Mouse (Mus musculus) heart, postnatal 10 days (tissue): ENCODE measurements at regions not wholly inside any gene's neighbourhood (a gene's known extent, or its start where the extent isn't known, plus 50 kb on each side); places are given as distances from the start of the nearest gene placed in this dataset.
A peak's percentile ranks its signal among the peaks of the same experiment; 100 is the strongest.

Experiments used
- DNase-seq, 2 experiments: peaks; one replicate each; pipeline ENCODE4 v3.0.0; 2021
- intact Hi-C: fragments of 180-260 bp; cut with DNase I; formaldehyde crosslinking; loops from one replicate; pipeline ENCODE4 v1.15.1; 2025

GRCm38 (mm10) chr15:96776476-96777075 lies 77.0 kb upstream of the Slc38a2 start:
- DNase-seq = no peak
- intact Hi-C loops = no loop called here

GRCm38 (mm10) chr15:96775129-96775528 lies 75.6 kb upstream of the Slc38a2 start:
- intact Hi-C loops = loop anchor here (2.0 kb wide), 1 partner anchor 16 kb away; no protein-coding TSS in a partner anchor
- DNase-seq = no peak

GRCm38 (mm10) chr15:96774664-96775063 lies 75.1 kb upstream of the Slc38a2 start:
- no peak for DNase-seq
- intact Hi-C loops = loop anchor here (2.0 kb wide), 1 partner anchor 16 kb away; no protein-coding TSS in a partner anchor

- peak; percentile 61 to 75 for DNase-seq
- intact Hi-C loops = loop anchor here (1.0 to 2.0 kb wide), 2 partner anchors 17 to 22 kb away; no protein-coding TSS in a partner anchor
Measured at GRCm38 (mm10) chr15:96773656-96774055, 74.1 kb upstream of the Slc38a2 start.

- no peak for DNase-seq
- intact Hi-C loops = loop anchor here (1.0 kb wide), 1 partner anchor 21 kb away; no protein-coding TSS in a partner anchor
Measured at GRCm38 (mm10) chr15:96772701-96773100, 73.2 kb upstream of the Slc38a2 start.

GRCm38 (mm10) chr15:96770786-96771185 lies 71.3 kb upstream of the Slc38a2 start:
- DNase-seq = no peak
- intact Hi-C loops = no loop called here

- intact Hi-C loops = no loop called here
- no peak for DNase-seq
Measured at GRCm38 (mm10) chr15:96770299-96770698, 70.8 kb upstream of the Slc38a2 start.

GRCm38 (mm10) chr15:96769751-96770150 lies 70.2 kb upstream of the Slc38a2 start:
- intact Hi-C loops = no loop called here
- peak; percentile 69 to 71 for DNase-seq

GRCm38 (mm10) chr15:96768301-96768993 lies 68.9 kb upstream of the Slc38a2 start:
- DNase-seq = peak in 1 of 2 experiments; percentile 62

GRCm38 (mm10) chr15:96767188-96767587 lies 67.7 kb upstream of the Slc38a2 start:
- intact Hi-C loops = no loop called here
- DNase-seq = no peak

More at GRCm38 (mm10) chr15:96768301-96768993, 68.9 kb upstream of the Slc38a2 start:
- intact Hi-C loops = no loop called here

GRCm38 (mm10) chr15:96766238-96766637 lies 66.7 kb upstream of the Slc38a2 start:
- no peak for DNase-seq
- intact Hi-C loops = no loop called here

- intact Hi-C loops = no loop called here
- DNase-seq = no peak
Measured at GRCm38 (mm10) chr15:96763611-96764010, 64.1 kb upstream of the Slc38a2 start.

GRCm38 (mm10) chr15:96759078-96759995 lies 59.8 kb upstream of the Slc38a2 start:
- DNase-seq = no peak
- intact Hi-C loops = no loop called here

- intact Hi-C loops = no loop called here
Measured at GRCm38 (mm10) chr15:96757446-96758198, 58.1 kb upstream of the Slc38a2 start.

GRCm38 (mm10) chr15:96756456-96756855 lies 56.9 kb upstream of the Slc38a2 start:
- DNase-seq = no peak
- intact Hi-C loops = no loop called here

More at GRCm38 (mm10) chr15:96757446-96758198, 58.1 kb upstream of the Slc38a2 start:
- no peak for DNase-seq

- no peak for DNase-seq
- intact Hi-C loops = no loop called here
Measured at GRCm38 (mm10) chr15:96755951-96756350, 56.4 kb upstream of the Slc38a2 start.

GRCm38 (mm10) chr15:96755322-96755942 lies 55.9 kb upstream of the Slc38a2 start:
- DNase-seq = no peak
- intact Hi-C loops = no loop called here

- no peak for DNase-seq
Measured at GRCm38 (mm10) chr15:96754079-96754478, 54.5 kb upstream of the Slc38a2 start.

GRCm38 (mm10) chr15:96752719-96753118 lies 53.2 kb upstream of the Slc38a2 start:
- no peak for DNase-seq
- intact Hi-C loops = no loop called here

More at GRCm38 (mm10) chr15:96754079-96754478, 54.5 kb upstream of the Slc38a2 start:
- intact Hi-C loops = no loop called here

- intact Hi-C loops = no loop called here
- no peak for DNase-seq
Measured at GRCm38 (mm10) chr15:96752062-96752358, 52.5 kb upstream of the Slc38a2 start.
